Mouse (Mus musculus): ENCODE data around the gene Gpr108. TPM values are rescaled to one million over a fixed set of nuclear protein-coding genes. Genes with fewer than 3 reads are reported as not detected.
A peak's percentile ranks its signal among the peaks of the same experiment; 100 is the strongest.

The Gpr108 gene
- polyA plus RNA-seq, 1 experiment from 2014 or later = 37.6 TPM

GRCm38 (mm10) chr17:57290001-57290670 is 41.9 kb upstream of the Gpr108 start:
- Histone ChIP-seq H3K36me3 (ENCODE audit: insufficient read depth, low read length) (no peaks in the 10 kb centered on the region), H3K9ac (ENCODE audit: low read depth, low read length) (no peak overlapping the region), H3K27me3 (ENCODE audit: insufficient read depth, low read length) (no peaks in the 10 kb centered on the region), H3K27ac (no peak overlapping the region), H3K4me2 (ENCODE audit: low read length) (no peak overlapping the region), H3K4me1 (replicated peaks; ENCODE audit: insufficient read depth, low read length) (no peaks in the 10 kb centered on the region), H3K9me3 (replicated peaks; ENCODE audit: low read length) (no peaks in the 10 kb centered on the region), H3K4me3 (replicated peaks; ENCODE audit: low read depth, low read length) (no peak overlapping the region)
- TF ChIP-seq CTCF (IDR thresholded peaks at IDR 0.05; ENCODE audit: low read depth) = no peak
- WGBS = 79% methylated on average over 9 of the region's 9 CpGs
- DNase-seq (ENCODE audit: low spot score) (no peak), ATAC-seq (replicated peaks; ENCODE audit: low FRiP score, low read depth) (no peak)

DNA sequence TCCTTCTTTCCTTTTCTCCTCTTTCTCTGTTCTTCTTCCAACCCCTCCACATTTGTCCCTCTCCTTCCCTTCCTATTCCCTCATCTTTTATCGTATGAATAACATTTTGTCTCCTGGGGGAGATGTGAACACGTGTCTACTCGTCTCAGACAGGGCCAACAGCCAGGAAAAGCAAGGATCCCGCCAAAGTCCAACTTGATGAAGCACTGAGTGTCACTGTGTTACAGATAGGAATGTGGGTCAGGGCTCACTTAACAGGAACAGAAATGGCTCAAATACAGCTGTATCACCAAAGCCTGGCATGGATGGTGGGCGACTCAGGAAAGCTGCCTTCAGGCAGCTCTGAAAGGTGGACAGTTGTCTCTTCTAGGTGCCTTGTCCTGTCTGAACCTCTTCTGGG is 41.0 kb upstream of the Gpr108 start:
- Histone ChIP-seq H3K4me1 (replicated peaks; ENCODE audit: insufficient read depth, low read length) (no peaks in the 10 kb centered on the region), H3K4me2 (ENCODE audit: low read length) (no peak overlapping the region), H3K9ac (ENCODE audit: low read depth, low read length) (no peak overlapping the region), H3K4me3 (replicated peaks; ENCODE audit: low read depth, low read length) (no peak overlapping the region), H3K9me3 (replicated peaks; ENCODE audit: low read length) (no peaks in the 10 kb centered on the region), H3K27ac (no peak overlapping the region), H3K27me3 (ENCODE audit: insufficient read depth, low read length) (no peaks in the 10 kb centered on the region), H3K36me3 (ENCODE audit: insufficient read depth, low read length) (no peaks in the 10 kb centered on the region)
- no peak for DNase-seq (ENCODE audit: low spot score)
- TF ChIP-seq CTCF (IDR thresholded peaks at IDR 0.05; ENCODE audit: low read depth) = no peak
- no peak for ATAC-seq (replicated peaks; ENCODE audit: low FRiP score, low read depth)
- 65% methylated on average over 5 of the region's 5 CpGs for WGBS

- Histone ChIP-seq H3K27me3 (ENCODE audit: insufficient read depth, low read length) (no peaks in the 10 kb centered on the region), H3K4me1 (replicated peaks; ENCODE audit: insufficient read depth, low read length) (no peaks in the 10 kb centered on the region), H3K4me3 (replicated peaks; ENCODE audit: low read depth, low read length) (no peak overlapping the region), H3K9ac (ENCODE audit: low read depth, low read length) (no peak overlapping the region), H3K36me3 (ENCODE audit: insufficient read depth, low read length) (no peaks in the 10 kb centered on the region), H3K9me3 (replicated peaks; ENCODE audit: low read length) (no peaks in the 10 kb centered on the region), H3K4me2 (ENCODE audit: low read length) (no peak overlapping the region), H3K27ac (no peak overlapping the region)
- no peak for ATAC-seq (replicated peaks; ENCODE audit: low FRiP score, low read depth)
- no peak for TF ChIP-seq CTCF (IDR thresholded peaks at IDR 0.05; ENCODE audit: low read depth)
- DNase-seq (ENCODE audit: low spot score) = no peak
- 61% methylated on average over 8 of the region's 8 CpGs for WGBS
Measured at GRCm38 (mm10) chr17:57286718-57287355, 38.6 kb upstream of the Gpr108 start.

DNA sequence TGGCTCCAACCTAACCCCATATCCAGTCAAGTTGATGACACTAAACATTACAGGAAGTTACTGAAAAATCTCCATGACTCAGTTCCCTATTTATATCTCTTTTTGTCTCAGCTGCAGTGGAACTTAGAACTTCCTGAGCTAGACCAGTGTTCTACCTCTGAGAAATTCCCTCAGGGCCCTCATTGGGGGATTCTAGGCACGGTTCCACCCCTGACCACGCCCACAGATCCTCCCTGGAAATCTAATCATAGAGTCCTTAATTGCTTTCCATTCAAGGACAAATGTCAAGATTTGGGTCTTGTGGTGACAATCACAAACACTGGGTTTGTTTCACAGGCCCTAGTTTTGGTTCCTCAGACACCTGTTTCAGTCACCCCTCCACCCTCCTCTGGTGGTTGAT is 36.8 kb upstream of the Gpr108 start:
- ATAC-seq (replicated peaks; ENCODE audit: low FRiP score, low read depth) (no peak), DNase-seq (ENCODE audit: low spot score) (no peak)
- Histone ChIP-seq H3K36me3 (ENCODE audit: insufficient read depth, low read length) (no peaks in the 10 kb centered on the region), H3K27me3 (ENCODE audit: insufficient read depth, low read length) (no peaks in the 10 kb centered on the region), H3K4me1 (replicated peaks; ENCODE audit: insufficient read depth, low read length) (no peaks in the 10 kb centered on the region), H3K9me3 (replicated peaks; ENCODE audit: low read length) (no peaks in the 10 kb centered on the region), H3K27ac (no peak overlapping the region), H3K9ac (ENCODE audit: low read depth, low read length) (no peak overlapping the region), H3K4me2 (ENCODE audit: low read length) (no peak overlapping the region), H3K4me3 (replicated peaks; ENCODE audit: low read depth, low read length) (no peak overlapping the region)
- no peak for TF ChIP-seq CTCF (IDR thresholded peaks at IDR 0.05; ENCODE audit: low read depth)
- WGBS = 55% methylated on average over 2 of the region's 2 CpGs

GRCm38 (mm10) chr17:57283906-57284305 is 35.7 kb upstream of the Gpr108 start:
- Histone ChIP-seq H3K4me3 (replicated peaks; ENCODE audit: low read depth, low read length) (no peak overlapping the region), H3K9me3 (replicated peaks; ENCODE audit: low read length) (no peaks in the 10 kb centered on the region), H3K27me3 (ENCODE audit: insufficient read depth, low read length) (no peaks in the 10 kb centered on the region), H3K27ac (no peak overlapping the region), H3K4me2 (ENCODE audit: low read length) (no peak overlapping the region), H3K9ac (ENCODE audit: low read depth, low read length) (no peak overlapping the region), H3K4me1 (replicated peaks; ENCODE audit: insufficient read depth, low read length) (no peaks in the 10 kb centered on the region), H3K36me3 (ENCODE audit: insufficient read depth, low read length) (no peaks in the 10 kb centered on the region)
- 66% methylated on average over 5 of the region's 5 CpGs for WGBS
- no peak for DNase-seq (ENCODE audit: low spot score)
- ATAC-seq (replicated peaks; ENCODE audit: low FRiP score, low read depth) = no peak
- peak; percentile 30; the same call in 1 of the 2 replicates for TF ChIP-seq CTCF (IDR thresholded peaks at IDR 0.05; ENCODE audit: low read depth)

DNA sequence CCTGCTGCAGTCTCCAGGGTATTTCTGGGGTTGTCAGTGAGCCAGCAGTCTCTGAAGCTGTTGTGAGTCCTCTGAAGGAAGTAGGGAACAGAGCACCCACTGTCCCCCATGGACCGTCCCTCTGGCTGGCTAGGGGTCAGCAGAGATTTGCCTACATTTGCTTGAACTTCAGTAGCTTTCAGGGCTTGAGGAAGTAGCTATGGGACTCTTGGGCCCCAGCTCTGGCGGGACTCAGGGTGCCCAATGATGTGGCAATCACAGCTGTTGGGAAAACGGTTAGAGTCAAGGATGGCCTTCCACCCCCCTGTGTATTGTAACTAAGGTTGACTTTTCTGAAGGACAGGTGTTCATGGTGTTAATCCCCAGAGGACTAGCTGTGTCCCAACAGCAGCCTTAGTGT is 32.2 kb upstream of the Gpr108 start:
- Histone ChIP-seq H3K27ac (no peak overlapping the region), H3K4me2 (ENCODE audit: low read length) (no peak overlapping the region), H3K36me3 (ENCODE audit: insufficient read depth, low read length) (no peaks in the 10 kb centered on the region), H3K9me3 (replicated peaks; ENCODE audit: low read length) (no peaks in the 10 kb centered on the region), H3K4me1 (replicated peaks; ENCODE audit: insufficient read depth, low read length) (peaks cover 6% of the 10 kb centered on the region), H3K27me3 (ENCODE audit: insufficient read depth, low read length) (no peaks in the 10 kb centered on the region), H3K4me3 (replicated peaks; ENCODE audit: low read depth, low read length) (no peak overlapping the region), H3K9ac (ENCODE audit: low read depth, low read length) (no peak overlapping the region)
- TF ChIP-seq CTCF (IDR thresholded peaks at IDR 0.05; ENCODE audit: low read depth) = no peak
- WGBS = 71% methylated on average over 3 of the region's 3 CpGs
- DNase-seq (ENCODE audit: low spot score) (no peak), ATAC-seq (replicated peaks; ENCODE audit: low FRiP score, low read depth) (no peak)

Measured in kidney, postnatal 0 days (tissue).